Mouse (Mus musculus) hindlimb bud, embryonic 11.5 days (tissue): Measurements from ENCODE around the gene Hecw2.
A peak's percentile ranks its signal among the peaks of the same experiment; 100 is the strongest.

ENCODE experiments used
- DNase-seq: peaks from one replicate; pipeline ENCODE4 v3.0.0-alpha.2; 2012; ENCODE audit warnings: low read depth, low spot score; ENCODE audit errors: extremely low spot score

Gene Hecw2

GRCm38 (mm10) chr1:53784721-53785418 lies 410.1 kb downstream of the Hecw2 start, which contains the start of gene Stk17b:
Gene Stk17b, minus strand, starts transcription at chr1:53785224.
- peak; percentile 47 for DNase-seq

- DNase-seq = no peak
These were observed 410.7 kb downstream of the Hecw2 start for GRCm38 (mm10) chr1:53784291-53784720.

- no peak for DNase-seq
These were observed 412.0 kb downstream of the Hecw2 start for GRCm38 (mm10) chr1:53782956-53783355.

GRCm38 (mm10) chr1:53782079-53782478 lies 412.9 kb downstream of the Hecw2 start:
- DNase-seq = no peak

- DNase-seq = no peak
These were observed 413.7 kb downstream of the Hecw2 start for GRCm38 (mm10) chr1:53781311-53781710.

- DNase-seq = no peak
These were observed 418.6 kb downstream of the Hecw2 start for GRCm38 (mm10) chr1:53776176-53776905.

- DNase-seq = no peak
These were observed 419.4 kb downstream of the Hecw2 start for GRCm38 (mm10) chr1:53775545-53775944.

- no peak for DNase-seq
These were observed 419.9 kb downstream of the Hecw2 start for GRCm38 (mm10) chr1:53775036-53775435.

- DNase-seq = no peak
These were observed 420.4 kb downstream of the Hecw2 start for GRCm38 (mm10) chr1:53774571-53774970.

- no peak for DNase-seq
These were observed 421.0 kb downstream of the Hecw2 start for GRCm38 (mm10) chr1:53773994-53774393.

- DNase-seq = no peak
These were observed 422.0 kb downstream of the Hecw2 start for GRCm38 (mm10) chr1:53772967-53773366.

GRCm38 (mm10) chr1:53771476-53771875 lies 423.5 kb downstream of the Hecw2 start:
- no peak for DNase-seq

- no peak for DNase-seq
These were observed 428.9 kb downstream of the Hecw2 start for GRCm38 (mm10) chr1:53766112-53766511.

- DNase-seq = no peak
These were observed 437.7 kb downstream of the Hecw2 start for GRCm38 (mm10) chr1:53757316-53757715.
